Mouse (Mus musculus) forebrain, embryonic 16.5 days (tissue): ENCODE results near the gene Atxn1l. TPM values are rescaled to one million over a fixed set of nuclear protein-coding genes. Genes with fewer than 3 reads are reported as not detected.

Source experiments
- ATAC-seq: fragments of 200-750 bp; cut with Nextera tagmentation; 2 replicates; pipeline ENCODE4 v1.8.0; 2017; ENCODE audit warnings: mild to moderate bottlenecking, moderate library complexity
- H3K27ac ChIP-seq: fragments of 300-500 bp; sonication (generic); 2 replicates; pipeline ENCODE4 v1.5.1; 2014; ENCODE audit warnings: low read length, control low read depth
- H3K27me3 ChIP-seq: fragments of 300-500 bp; sonication (generic); replicated peaks from 2 replicates; pipeline ENCODE4 v1.6.1; 2014; ENCODE audit warnings: low read length; ENCODE audit not compliant: control insufficient read depth, insufficient read depth
- H3K36me3 ChIP-seq: fragments of 300-500 bp; sonication (generic); 2 replicates; pipeline ENCODE4 v1.6.1; 2014; ENCODE audit not compliant: control insufficient read depth, insufficient read depth
- H3K4me1 ChIP-seq: fragments of 300-500 bp; sonication (generic); replicated peaks from 2 replicates; pipeline ENCODE4 v1.6.1; 2014; ENCODE audit warnings: low read length; ENCODE audit not compliant: control insufficient read depth, insufficient read depth
- H3K4me2 ChIP-seq: fragments of 300-500 bp; sonication (generic); 2 replicates; pipeline ENCODE4 v1.6.1; 2014; ENCODE audit warnings: mild to moderate bottlenecking, low read length, control low read depth
- H3K4me3 ChIP-seq: fragments of 300-500 bp; sonication (generic); replicated peaks from 2 replicates; pipeline ENCODE4 v1.5.1; 2014; ENCODE audit warnings: mild to moderate bottlenecking, low read length, control low read depth
- H3K9ac ChIP-seq: fragments of 300-500 bp; sonication (generic); replicated peaks from 2 replicates; pipeline ENCODE4 v1.6.1; 2014; ENCODE audit warnings: low read depth, low read length, control low read depth
- H3K9me3 ChIP-seq: fragments of 300-500 bp; sonication (generic); 2 replicates; pipeline ENCODE4 v1.6.1; 2016; ENCODE audit warnings: low read length; ENCODE audit not compliant: control insufficient read depth
- WGBS: fragments of 180-500 bp; shearing (Covaris S2); extraction: QIAGEN DNeasy Blood & Tissue Kit; methylation state at CpG from one replicate; pipeline ENCODE4 v1.1.7; 2014; 5-methylcytosine and 5-hydroxymethylcytosine counted together
- polyA plus RNA-seq: library from polyadenylated mRNA; unstranded; fragments of >200 nt; fragmentation: Nextera tagmentation; extraction: Ambion mirVana; gene quantifications from 2 replicates; pipeline ENCODE4 v1.2.1, GENCODE M21; 2015

The Atxn1l gene
- polyA plus RNA-seq, 1 experiment from 2014 or later, result 4.4 TPM

GRCm38 (mm10) chr8:109706874-109707237 lies 30.7 kb downstream of the Atxn1l start:
- H3K36me3 ChIP-seq, result peaks cover 26% of the 10 kb centered on the region
- H3K4me1 ChIP-seq, result peaks cover 32% of the 10 kb centered on the region
- H3K9me3 ChIP-seq, result no peaks in the 10 kb centered on the region
- no peak overlapping the region for H3K27ac ChIP-seq
- ATAC-seq, result 0 out of 2 replicates have a peak, but pooled peaks have one; percentile 16
- H3K27me3 ChIP-seq, result no peaks in the 10 kb centered on the region
- H3K9ac ChIP-seq, result peak overlapping the region; percentile 100
- 7% methylated on average over 2 of the region's 2 CpGs for WGBS
- H3K4me2 ChIP-seq, result peak overlapping the region; percentile 86
- peak overlapping the region; percentile 94 for H3K4me3 ChIP-seq

DNA sequence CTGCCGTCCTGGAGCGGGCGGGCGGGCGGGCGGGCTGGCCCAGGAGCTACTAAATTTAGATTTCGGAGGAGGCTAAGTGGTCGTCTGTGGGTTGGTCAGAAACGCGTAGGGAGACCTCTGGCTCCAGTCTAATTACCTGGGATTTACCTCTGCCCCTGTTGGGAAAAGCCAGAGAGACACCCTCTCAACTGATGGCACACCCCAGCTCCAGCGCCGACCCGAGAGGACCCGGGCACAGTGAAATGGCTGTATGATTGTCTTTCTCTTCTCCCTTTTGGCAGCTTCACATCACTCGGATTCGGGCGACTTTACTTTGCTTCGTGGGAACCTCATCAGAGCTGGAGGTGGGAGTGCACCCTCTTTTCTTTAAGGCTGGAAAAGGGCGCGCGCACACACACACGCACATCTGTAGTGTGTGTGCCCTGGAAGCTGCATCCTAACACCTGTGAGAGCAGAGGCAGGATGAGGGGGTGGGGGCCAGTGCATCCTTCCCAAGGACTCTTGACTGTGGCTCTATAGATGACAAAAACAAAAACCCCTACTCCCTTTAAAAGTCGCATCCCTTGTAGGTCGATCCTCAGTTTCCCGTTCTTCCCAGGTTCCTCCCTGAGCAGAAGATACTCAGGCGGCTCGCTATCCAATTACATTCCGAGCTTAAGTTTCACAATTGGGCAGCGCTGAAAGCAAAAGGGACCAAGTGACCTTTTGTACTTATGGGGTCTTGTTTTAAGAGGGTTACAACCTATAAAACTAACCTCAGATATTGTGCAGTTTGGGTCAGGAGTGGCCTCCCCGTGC lies 31.3 kb downstream of the Atxn1l start:
- H3K4me3 ChIP-seq, result peak overlapping the region; percentile 94
- peak overlapping the region; percentile 86 for H3K4me2 ChIP-seq
- ATAC-seq, result peak; percentile 36
- H3K9me3 ChIP-seq, result no peaks in the 10 kb centered on the region
- H3K27ac ChIP-seq, result peak overlapping the region; percentile 97
- H3K27me3 ChIP-seq, result no peaks in the 10 kb centered on the region
- H3K9ac ChIP-seq, result peak overlapping the region; percentile 100
- WGBS, result 2% methylated on average over 25 of the region's 30 CpGs
- peaks cover 32% of the 10 kb centered on the region for H3K4me1 ChIP-seq
- H3K36me3 ChIP-seq, result peaks cover 20% of the 10 kb centered on the region

- Histone ChIP-seq H3K36me3 (peaks cover 14% of the 10 kb centered on the region), H3K9me3 (no peaks in the 10 kb centered on the region), H3K27ac (peak within 1 kb of the TSS; percentile 97), H3K4me1 (peaks cover 32% of the 10 kb centered on the region), H3K9ac (peak within 1 kb of the TSS; percentile 100), H3K27me3 (no peaks in the 10 kb centered on the region), H3K4me3 (peak within 1 kb of the TSS; percentile 94), H3K4me2 (peak within 1 kb of the TSS; percentile 86)
- peak; percentile 85 for ATAC-seq
- under 1% methylated on average over 58 of the region's 100 CpGs for WGBS
Observed at GRCm38 (mm10) chr8:109705320-109706075, 32.0 kb downstream of the Atxn1l start, which contains the start of gene Zfp821. Gene Zfp821, plus strand, starts transcription at chr8:109705546.

DNA sequence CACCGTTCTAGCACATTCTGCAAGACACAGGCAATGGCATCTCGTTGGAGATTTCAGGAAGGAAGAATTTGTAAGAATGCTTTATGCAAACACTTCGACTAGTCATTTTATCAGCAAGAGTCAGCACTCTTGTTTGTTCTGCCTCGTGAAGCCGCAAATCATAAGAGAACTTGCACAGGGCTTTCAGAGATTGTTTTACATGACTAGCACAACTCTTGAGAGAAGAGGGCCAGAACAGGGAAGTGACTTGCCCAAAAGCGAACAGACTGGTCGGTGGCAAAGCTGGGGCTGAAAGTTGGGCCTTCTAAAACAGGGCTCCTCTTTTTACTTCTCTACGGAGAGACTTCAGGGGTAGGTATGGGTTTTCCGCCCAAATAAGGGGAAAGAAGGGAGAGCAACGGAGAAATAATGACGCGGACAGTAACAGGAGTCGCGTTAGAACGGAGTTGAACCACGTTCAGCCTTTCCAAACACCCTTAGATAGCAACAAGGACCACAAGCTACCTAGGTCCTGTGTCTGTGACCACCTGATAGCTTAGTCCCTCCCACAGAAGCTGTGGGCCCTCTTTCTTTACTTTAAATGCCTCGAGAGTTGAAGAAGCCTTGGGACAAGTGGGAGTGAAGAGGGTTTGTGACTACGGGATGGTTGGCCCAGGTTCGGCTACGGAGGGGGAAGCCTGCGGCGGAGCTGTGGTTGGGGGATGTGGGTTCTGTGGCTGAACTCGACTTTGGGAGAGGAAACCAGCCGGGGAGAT lies 32.8 kb downstream of the Atxn1l start:
- Histone ChIP-seq H3K9ac (peak overlapping the region; percentile 100), H3K27me3 (no peaks in the 10 kb centered on the region), H3K4me2 (peak overlapping the region; percentile 56), H3K9me3 (no peaks in the 10 kb centered on the region), H3K4me3 (peak overlapping the region; percentile 94), H3K27ac (no peak overlapping the region), H3K4me1 (peaks cover 32% of the 10 kb centered on the region), H3K36me3 (peaks cover 10% of the 10 kb centered on the region; the same call in 1 of the 2 replicates)
- ATAC-seq, result no peak
- WGBS, result 10% methylated on average over 24 of the region's 24 CpGs

DNA sequence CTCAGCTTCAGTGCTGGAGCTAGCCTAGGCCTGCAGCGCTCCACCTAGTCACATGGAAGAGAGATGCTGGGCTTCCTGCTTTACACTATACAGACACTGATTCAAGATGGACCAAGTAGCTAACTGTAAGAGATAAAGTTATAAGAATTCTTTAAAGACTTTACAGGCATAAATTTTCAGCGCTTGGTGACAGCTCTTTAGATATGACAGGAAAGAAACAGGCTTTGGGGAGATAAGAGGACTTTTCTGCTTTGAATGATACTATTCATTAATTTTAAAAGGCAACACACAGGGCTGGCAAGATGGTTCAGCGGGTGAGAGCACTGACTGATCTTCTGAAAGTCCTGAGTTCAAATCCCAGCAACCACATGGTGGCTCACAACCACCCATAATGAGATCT lies 39.1 kb downstream of the Atxn1l start:
- Histone ChIP-seq H3K4me3 (no peak overlapping the region), H3K9ac (no peak overlapping the region), H3K4me2 (no peak overlapping the region), H3K9me3 (no peaks in the 10 kb centered on the region), H3K4me1 (peaks cover 5% of the 10 kb centered on the region; the same call in 1 of the 2 replicates), H3K27ac (no peak overlapping the region), H3K36me3 (no peaks in the 10 kb centered on the region), H3K27me3 (no peaks in the 10 kb centered on the region)
- WGBS, result 74% methylated on average over 3 of the region's 3 CpGs
- no peak for ATAC-seq

DNA sequence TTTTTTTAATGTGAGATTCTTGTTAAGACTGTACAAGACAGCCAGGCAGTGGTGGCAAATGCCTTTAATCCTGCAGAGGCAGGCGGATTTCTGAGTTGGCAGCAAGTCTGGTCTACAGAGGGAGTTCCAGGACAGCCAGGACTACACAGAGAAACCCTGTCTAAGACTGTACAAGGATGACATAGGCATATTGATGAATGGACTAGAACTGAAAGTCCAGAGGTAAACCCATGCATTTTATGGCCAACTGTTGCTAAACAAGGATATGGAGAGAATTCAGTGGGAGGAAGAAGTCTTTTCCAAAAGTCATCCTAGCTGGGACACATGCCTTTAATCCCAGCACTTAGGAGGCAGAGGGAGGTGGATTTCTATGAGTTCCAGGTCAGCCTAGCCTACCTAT lies 39.8 kb downstream of the Atxn1l start:
- Histone ChIP-seq H3K9me3 (no peaks in the 10 kb centered on the region), H3K4me3 (no peak overlapping the region), H3K27ac (no peak overlapping the region), H3K9ac (no peak overlapping the region), H3K4me2 (no peak overlapping the region), H3K36me3 (no peaks in the 10 kb centered on the region), H3K27me3 (no peaks in the 10 kb centered on the region), H3K4me1 (peaks cover 5% of the 10 kb centered on the region; the same call in 1 of the 2 replicates)
- WGBS, result 70% methylated on average over 1 of the region's 1 CpGs
- no peak for ATAC-seq

DNA sequence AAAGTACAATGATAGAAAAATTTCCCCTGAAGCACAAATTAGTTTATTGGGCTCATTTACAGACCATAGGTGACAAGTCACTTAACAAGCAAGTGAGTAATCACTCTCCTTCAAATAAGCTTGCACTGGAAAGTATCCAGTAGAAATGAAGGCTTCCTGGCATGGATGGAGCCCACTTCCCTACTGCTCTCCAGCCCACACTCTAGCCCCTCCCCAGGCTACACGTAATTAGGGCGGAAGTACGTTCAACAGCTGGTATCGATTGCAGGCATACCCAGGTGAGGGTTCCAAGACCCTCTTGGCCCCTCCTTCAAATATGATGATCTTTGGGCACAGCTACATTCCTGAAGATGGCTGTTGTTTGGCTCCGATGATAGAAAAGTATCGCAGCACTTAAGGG lies 43.4 kb downstream of the Atxn1l start:
- 60% methylated on average over 6 of the region's 6 CpGs for WGBS
- Histone ChIP-seq H3K27ac (no peak overlapping the region), H3K4me2 (peak overlapping the region; percentile 69; the same call in 1 of the 2 replicates), H3K27me3 (no peaks in the 10 kb centered on the region), H3K4me3 (no peak overlapping the region), H3K4me1 (peaks cover 19% of the 10 kb centered on the region), H3K36me3 (no peaks in the 10 kb centered on the region), H3K9ac (no peak overlapping the region), H3K9me3 (no peaks in the 10 kb centered on the region)
- ATAC-seq, result no peak

GRCm38 (mm10) chr8:109693146-109693900 lies 44.2 kb downstream of the Atxn1l start, which contains the start of gene Ist1:
Gene Ist1, minus strand, starts transcription at chr8:109693260.
- Histone ChIP-seq H3K36me3 (no peaks in the 10 kb centered on the region), H3K9ac (peak within 1 kb of the TSS; percentile 99), H3K9me3 (no peaks in the 10 kb centered on the region), H3K4me3 (peak within 1 kb of the TSS; percentile 100), H3K27ac (peak within 1 kb of the TSS; percentile 81), H3K4me2 (peak within 1 kb of the TSS; percentile 75), H3K4me1 (peaks cover 19% of the 10 kb centered on the region), H3K27me3 (no peaks in the 10 kb centered on the region)
- WGBS, result under 1% methylated on average over 57 of the region's 57 CpGs
- peak; percentile 98 for ATAC-seq
